Mouse (Mus musculus): ENCODE results near the gene Chst4.

GRCm38 (mm10) chr8:109986384-109986783 is 53.2 kb downstream of the Chst4 start:
- TF ChIP-seq CTCF (IDR thresholded peaks at IDR 0.05; ENCODE audit: low read depth) (no peak), EP300 (IDR thresholded peaks at IDR 0.05; ENCODE audit: low read depth) (no peak)
